Mouse (Mus musculus) kidney, postnatal 0 days (tissue): ENCODE measurements around the gene Ccdc88b. TPM values are rescaled to one million over a fixed set of nuclear protein-coding genes. Genes with fewer than 3 reads are reported as not detected.

Source experiments
- ATAC-seq: fragments of 200-750 bp; cut with Nextera tagmentation; replicated peaks from 2 replicates; pipeline ENCODE4 v1.8.0; 2017; ENCODE audit warnings: low read depth, moderate number of reproducible peaks, moderate TSS enrichment, moderate library complexity; ENCODE audit not compliant: low FRiP score
- DNase-seq: peaks from one replicate; pipeline ENCODE4 v3.0.0-alpha.2; 2016; ENCODE audit warnings: low spot score
- H3K27ac ChIP-seq: fragments of 300-500 bp; sonication (generic); 2 replicates; pipeline ENCODE4 v1.5.1; 2014; ENCODE audit warnings: mild to moderate bottlenecking
- H3K27me3 ChIP-seq: fragments of 300-500 bp; sonication (generic); 2 replicates; pipeline ENCODE4 v1.6.1; 2014; ENCODE audit warnings: low read length, mixed read lengths; ENCODE audit not compliant: insufficient read depth
- H3K36me3 ChIP-seq: fragments of 300-500 bp; sonication (generic); 2 replicates; pipeline ENCODE4 v1.6.1; 2014; ENCODE audit warnings: low read length, mixed read lengths; ENCODE audit not compliant: insufficient read depth
- H3K4me1 ChIP-seq: fragments of 300-500 bp; sonication (generic); replicated peaks from 2 replicates; pipeline ENCODE4 v1.6.1; 2014; ENCODE audit warnings: antibody characterized with exemption, low read length, mixed read lengths; ENCODE audit not compliant: insufficient read depth
- H3K4me2 ChIP-seq: fragments of 300-500 bp; sonication (generic); 2 replicates; pipeline ENCODE4 v1.6.1; 2014; ENCODE audit warnings: mild to moderate bottlenecking, low read length, moderate library complexity, mixed read lengths
- H3K4me3 ChIP-seq: fragments of 300-500 bp; sonication (generic); replicated peaks from 2 replicates; pipeline ENCODE4 v1.5.1; 2014; ENCODE audit warnings: low read depth, low read length
- H3K9ac ChIP-seq: fragments of 300-500 bp; sonication (generic); 2 replicates; pipeline ENCODE4 v1.6.1; 2014; ENCODE audit warnings: low read depth, low read length
- H3K9me3 ChIP-seq: fragments of 300-500 bp; sonication (generic); replicated peaks from 2 replicates; pipeline ENCODE4 v1.6.1; 2016; ENCODE audit warnings: low read length, inconsistent platforms, mixed read lengths
- CTCF ChIP-seq: IDR thresholded peaks from 2 replicates; pipeline ENCODE4 v1.5.1; 2016; ENCODE audit warnings: antibody characterized with exemption, low read depth, mild to moderate bottlenecking, moderate library complexity
- WGBS: fragments of 180-500 bp; shearing (Covaris S2); extraction: QIAGEN DNeasy Blood & Tissue Kit; methylation state at CpG from one replicate; pipeline ENCODE4 v1.1.7; 2014; 5-methylcytosine and 5-hydroxymethylcytosine counted together
- polyA plus RNA-seq: library from polyadenylated mRNA; unstranded; fragments of >200 nt; fragmentation: Nextera tagmentation; extraction: Ambion mirVana; gene quantifications from 2 replicates; pipeline ENCODE4 v1.2.1, GENCODE M21; 2015

Ccdc88b gene
- polyA plus RNA-seq, 1 experiment from 2014 or later, result 0.87 TPM

- Histone ChIP-seq H3K4me3 (peak overlapping the region; percentile 10), H3K27ac (no peak overlapping the region), H3K4me2 (peak overlapping the region; percentile 50), H3K36me3 (no peaks in the 10 kb centered on the region), H3K4me1 (0 out of 2 replicates have a peak, but pooled peaks cover 5% of the 10 kb centered on the region), H3K27me3 (peaks cover 29% of the 10 kb centered on the region), H3K9ac (peak overlapping the region; percentile 13; the same call in 1 of the 2 replicates), H3K9me3 (no peaks in the 10 kb centered on the region)
- 3% methylated on average over 31 of the region's 31 CpGs for WGBS
- ATAC-seq (peak; percentile 42), DNase-seq (peak; percentile 24)
- no peak for TF ChIP-seq CTCF
Measured at GRCm38 (mm10) chr19:6847841-6848517, 10.0 kb downstream of the Ccdc88b start.

GRCm38 (mm10) chr19:6846050-6846449 lies 12.0 kb downstream of the Ccdc88b start:
- ATAC-seq (no peak), DNase-seq (no peak)
- H3K27me3 ChIP-seq, result peaks cover 29% of the 10 kb centered on the region
- no peaks in the 10 kb centered on the region for H3K9me3 ChIP-seq
- H3K36me3 ChIP-seq, result no peaks in the 10 kb centered on the region
- H3K4me2 ChIP-seq, result no peak overlapping the region
- no peak overlapping the region for H3K27ac ChIP-seq
- TF ChIP-seq CTCF, result no peak
- H3K4me1 ChIP-seq, result peaks cover 9% of the 10 kb centered on the region; the same call in 1 of the 2 replicates
- 77% methylated on average over 4 of the region's 4 CpGs for WGBS
- no peak overlapping the region for H3K4me3 ChIP-seq
- H3K9ac ChIP-seq, result no peak overlapping the region

GRCm38 (mm10) chr19:6842353-6842752 lies 15.7 kb downstream of the Ccdc88b start:
- DNase-seq, result no peak
- peaks cover 14% of the 10 kb centered on the region for H3K4me1 ChIP-seq
- H3K9me3 ChIP-seq, result no peaks in the 10 kb centered on the region
- no peak overlapping the region for H3K4me3 ChIP-seq
- no peak for TF ChIP-seq CTCF
- H3K27ac ChIP-seq, result no peak overlapping the region
- no peak overlapping the region for H3K4me2 ChIP-seq
- peaks cover 1% of the 10 kb centered on the region; the same call in 1 of the 2 replicates for H3K36me3 ChIP-seq
- 58% methylated on average over 1 of the region's 1 CpGs for WGBS
- no peak for ATAC-seq
- H3K9ac ChIP-seq, result no peak overlapping the region
- H3K27me3 ChIP-seq, result peaks cover 13% of the 10 kb centered on the region

GRCm38 (mm10) chr19:6841292-6841597 lies 16.8 kb downstream of the Ccdc88b start:
- Histone ChIP-seq H3K4me1 (peaks cover 14% of the 10 kb centered on the region), H3K27ac (0 out of 2 replicates have a peak overlapping the region, but pooled peaks have one; percentile 25), H3K36me3 (peaks cover 11% of the 10 kb centered on the region; the same call in 1 of the 2 replicates), H3K9ac (no peak overlapping the region), H3K27me3 (peaks cover 2% of the 10 kb centered on the region; the same call in 1 of the 2 replicates), H3K4me2 (peak overlapping the region; percentile 96), H3K4me3 (no peak overlapping the region), H3K9me3 (no peaks in the 10 kb centered on the region)
- DNase-seq, result no peak
- 17% methylated on average over 3 of the region's 3 CpGs for WGBS
- no peak for TF ChIP-seq CTCF
- ATAC-seq, result no peak

- WGBS, result under 1% methylated on average over 44 of the region's 44 CpGs
- H3K36me3 ChIP-seq, result peaks cover 15% of the 10 kb centered on the region; the same call in 1 of the 2 replicates
- DNase-seq, result peak; percentile 80
- H3K4me2 ChIP-seq, result peak within 1 kb of the TSS; percentile 96
- no peaks in the 10 kb centered on the region; the same call in 1 of the 2 replicates for H3K27me3 ChIP-seq
- peak within 1 kb of the TSS; percentile 25; the same call in 1 of the 2 replicates for H3K27ac ChIP-seq
- peaks cover 14% of the 10 kb centered on the region for H3K4me1 ChIP-seq
- H3K9ac ChIP-seq, result peak within 1 kb of the TSS; percentile 73
- ATAC-seq, result peak; percentile 79
- peak within 1 kb of the TSS; percentile 79 for H3K4me3 ChIP-seq
- no peaks in the 10 kb centered on the region for H3K9me3 ChIP-seq
- no peak for TF ChIP-seq CTCF
Measured at GRCm38 (mm10) chr19:6840475-6841291, 17.3 kb downstream of the Ccdc88b start, which contains the start of gene Rps6ka4. Rps6ka4 (minus strand) TSS chr19:6840636.
